Mouse (Mus musculus): Measurements from ENCODE around the gene Uba3.
A peak's percentile ranks its signal among the peaks of the same experiment; 100 is the strongest.

Uba3 gene

DNA sequence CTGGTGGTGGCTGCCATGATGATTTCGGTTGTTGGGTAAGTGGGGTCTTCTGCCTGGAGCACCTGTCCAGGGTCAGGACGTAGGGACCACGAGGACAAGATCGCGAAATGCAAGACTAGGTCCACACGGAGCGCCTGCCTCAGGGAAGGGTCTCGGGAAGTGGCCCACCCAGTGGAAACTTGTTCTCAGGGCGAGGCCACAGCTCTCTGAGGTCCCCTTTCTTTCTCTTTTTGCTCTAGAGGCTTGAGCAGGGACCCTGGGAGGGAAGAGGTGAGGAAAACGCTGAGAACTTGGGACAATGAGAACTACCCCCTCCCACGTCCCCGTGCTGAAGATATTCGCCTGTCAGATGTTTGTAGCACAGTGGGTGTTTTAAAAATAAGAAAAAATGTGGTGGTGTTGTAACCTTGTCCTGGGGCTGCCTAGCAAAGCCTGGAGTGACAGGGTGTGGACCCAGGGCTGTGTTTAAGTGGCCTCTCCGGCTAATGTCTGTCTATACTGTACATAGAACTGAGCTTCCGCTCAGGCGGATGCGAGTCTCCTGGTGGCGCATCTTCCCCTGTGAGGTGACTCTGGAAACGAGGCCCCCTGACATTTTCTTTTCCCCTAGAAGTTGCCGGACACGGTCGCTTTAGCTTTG is 5.6 kb upstream of the Uba3 start:
- DNase-seq (ENCODE audit: low read depth, low spot score), result peak; percentile 58

DNA sequence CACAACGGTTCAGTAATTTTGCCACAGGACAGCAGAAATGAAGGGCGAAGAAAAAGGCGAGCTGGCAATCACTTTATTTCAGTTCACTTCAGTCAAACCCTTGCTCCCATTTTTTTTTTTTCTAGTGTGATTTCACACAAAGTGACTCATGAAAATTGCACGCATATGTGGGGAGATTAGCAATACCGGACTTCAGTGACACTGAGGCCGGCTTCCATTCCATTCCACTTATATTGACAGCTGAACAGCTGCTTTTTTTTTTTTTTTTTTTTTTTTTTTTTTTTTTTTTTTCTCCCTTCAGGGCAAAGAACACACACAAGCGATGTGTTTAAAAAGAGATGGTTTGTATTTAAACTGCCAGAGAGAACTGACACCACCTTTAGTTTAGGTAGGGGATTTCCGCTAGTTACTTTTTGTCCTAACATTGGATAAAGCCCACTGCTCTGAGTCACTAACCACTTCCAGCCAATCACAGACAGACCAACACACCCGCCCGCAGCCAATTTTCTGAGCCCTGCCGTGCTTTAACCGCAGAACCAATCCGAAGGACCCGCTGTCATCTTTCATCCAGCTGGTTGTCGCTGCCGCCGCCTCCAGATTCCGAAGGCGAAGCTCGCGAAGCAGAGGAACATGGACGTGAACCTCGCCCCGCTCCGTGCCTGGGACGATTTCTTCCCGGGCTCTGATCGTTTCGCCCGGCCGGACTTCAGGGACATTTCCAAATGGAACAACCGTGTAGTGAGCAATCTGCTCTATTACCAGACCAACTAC is 4.9 kb upstream of the Uba3 start, which contains the start of gene Arl6ip5:
TSS of gene Arl6ip5 (plus strand) at position 499 of the 771 bp plus-strand sequence.
- peak; percentile 99 for DNase-seq (ENCODE audit: low read depth, low spot score)

DNA sequence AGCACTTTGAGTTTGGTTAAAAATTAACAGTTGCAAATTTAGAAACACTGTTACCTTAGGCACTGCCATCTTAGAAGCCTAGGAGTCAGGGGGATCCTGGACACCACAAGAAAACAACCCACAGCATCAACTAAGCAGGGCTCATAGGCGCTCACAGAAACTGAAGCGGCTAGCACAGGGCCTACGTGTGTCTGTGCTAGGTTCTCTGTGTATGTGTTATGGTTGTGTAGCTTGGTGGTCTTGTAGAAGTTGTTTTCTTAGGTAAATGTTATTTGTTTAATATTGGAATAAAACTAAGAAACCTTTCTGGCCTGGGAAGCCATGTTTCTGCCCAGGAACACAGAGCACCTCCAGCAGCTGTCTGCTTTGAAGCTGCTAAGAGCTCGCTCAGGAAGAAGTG is 4.3 kb upstream of the Uba3 start:
- DNase-seq (ENCODE audit: low read depth, low spot score), result no peak

DNA sequence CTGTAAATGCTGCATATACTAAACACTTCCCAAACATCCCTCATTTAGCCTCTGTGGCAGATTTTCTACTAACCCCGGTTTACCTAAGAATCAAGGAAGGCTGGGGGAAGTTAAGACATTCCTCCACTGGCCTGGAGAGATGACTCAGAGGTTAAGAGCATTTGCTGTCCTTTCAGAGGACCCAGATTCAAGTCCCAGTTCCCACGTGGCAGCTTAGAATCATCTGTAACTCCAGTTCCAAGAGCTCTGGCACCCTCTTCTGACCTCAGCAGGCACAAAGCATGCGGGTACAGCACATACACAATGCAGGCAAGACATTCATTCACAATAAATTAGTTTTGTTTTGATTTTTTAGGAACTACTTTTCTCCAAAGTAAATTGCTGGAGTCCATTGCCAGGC is 3.8 kb upstream of the Uba3 start:
- peak; percentile 79 for DNase-seq (ENCODE audit: low read depth, low spot score)

DNA sequence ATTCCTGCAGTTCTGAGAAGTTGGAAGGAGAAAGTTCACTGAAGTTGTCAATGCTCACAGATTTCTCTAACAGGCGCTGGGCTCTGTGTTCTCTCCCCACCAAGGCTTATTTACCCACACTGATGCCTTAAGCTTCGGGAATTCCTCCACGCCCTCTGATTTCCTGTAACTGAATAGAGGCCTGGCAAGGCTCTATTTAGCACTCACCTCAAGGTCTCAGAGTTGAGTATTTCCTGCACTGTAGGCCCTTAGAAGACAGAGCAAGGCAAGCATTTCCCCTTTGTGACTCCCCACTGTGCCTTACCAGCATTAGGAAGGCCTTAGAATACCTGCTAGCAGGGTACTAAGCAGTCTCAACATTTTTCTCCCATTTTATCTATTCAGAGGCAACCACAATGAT is 3.0 kb upstream of the Uba3 start:
- DNase-seq (ENCODE audit: low read depth, low spot score), result peak; percentile 27

DNA sequence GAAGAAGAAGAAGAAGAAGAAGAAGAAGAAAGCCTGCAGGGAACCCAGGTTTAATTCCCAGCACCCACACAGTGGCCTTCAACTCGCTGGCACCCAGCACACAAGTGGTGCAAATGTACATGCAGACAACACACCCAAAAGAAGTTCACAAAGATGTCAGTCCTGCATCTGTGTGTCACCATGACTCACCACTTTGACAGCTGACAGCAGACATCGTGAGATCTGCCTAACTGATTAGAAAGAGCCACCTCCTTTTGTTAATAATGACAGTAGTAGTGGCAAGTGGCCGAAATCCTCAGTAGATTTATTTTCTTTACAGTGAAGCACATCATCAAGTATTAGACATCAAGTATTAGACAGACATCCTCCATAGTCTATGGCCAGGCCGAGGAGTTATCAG is 1.6 kb upstream of the Uba3 start:
- peak; percentile 66 for DNase-seq (ENCODE audit: low read depth, low spot score)

DNA sequence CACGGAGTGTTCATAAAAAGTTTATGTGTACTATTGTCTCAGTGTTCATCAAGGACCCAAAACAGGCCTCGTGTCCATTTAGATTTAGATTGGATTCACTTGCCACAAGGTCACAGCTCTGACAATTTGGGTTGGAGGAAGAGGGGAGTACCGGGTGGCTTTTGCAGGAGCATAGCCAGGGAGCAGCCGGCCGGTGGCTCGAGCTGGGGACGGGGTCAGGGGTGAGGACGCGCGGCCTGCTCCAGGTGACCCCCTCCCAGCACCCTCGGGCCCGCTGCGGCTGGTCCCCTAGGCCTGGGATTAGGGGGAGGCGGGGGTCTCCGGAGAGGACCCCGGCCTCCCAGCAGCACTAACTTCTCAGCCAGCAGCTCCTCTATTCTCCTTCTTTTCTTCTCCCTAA is 495 bp downstream of the Uba3 start:
- peak; percentile 37 for DNase-seq (ENCODE audit: low read depth, low spot score)

DNA sequence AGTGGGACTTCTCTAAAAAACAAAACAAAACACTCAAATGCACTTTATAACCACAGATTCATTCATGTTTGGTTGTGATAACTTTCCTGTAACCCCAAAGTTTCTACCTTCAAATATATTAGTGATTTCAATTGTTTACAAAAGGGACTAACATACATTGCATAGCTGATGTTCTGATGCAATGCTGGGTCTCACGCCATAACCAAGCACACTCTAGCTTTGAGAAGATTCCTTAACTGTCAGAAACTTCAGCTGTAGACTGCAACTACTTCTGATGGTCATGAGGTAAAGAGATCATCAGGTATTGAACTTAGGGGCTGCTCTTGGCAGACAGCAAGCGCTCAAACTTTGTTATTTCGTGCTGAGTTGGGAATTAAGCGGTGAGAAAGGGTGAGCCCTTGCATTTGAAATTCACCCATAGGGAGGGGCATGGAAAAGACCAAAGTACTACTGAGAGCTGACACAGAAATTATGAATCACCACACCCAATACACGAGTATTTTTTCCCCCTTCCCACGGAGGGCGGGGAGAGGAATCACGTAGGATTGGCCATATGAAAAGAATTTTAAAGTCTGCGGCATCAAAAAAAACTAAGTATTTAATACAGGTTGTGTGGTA is 1.1 kb downstream of the Uba3 start:
- peak; percentile 61 for DNase-seq (ENCODE audit: low read depth, low spot score)

DNA sequence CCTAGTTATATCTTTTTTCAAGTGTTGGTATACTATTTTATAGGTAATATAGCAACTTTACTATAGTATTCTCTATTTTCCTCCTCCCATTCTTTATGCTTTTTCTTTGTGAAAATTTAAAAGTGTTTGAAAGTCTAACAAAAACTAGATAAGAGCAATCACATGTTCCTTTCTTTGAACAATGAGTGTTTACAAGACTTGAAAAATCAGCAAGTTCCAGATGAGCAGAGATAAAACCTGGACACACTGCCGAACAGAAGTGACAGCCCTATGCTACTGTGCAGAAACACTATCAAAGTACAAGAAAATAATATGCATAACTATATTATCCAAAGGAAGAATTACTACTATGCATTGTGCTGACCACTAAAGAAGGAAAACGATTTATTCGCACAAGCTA is 3.0 kb downstream of the Uba3 start:
- no peak for DNase-seq (ENCODE audit: low read depth, low spot score)

DNA sequence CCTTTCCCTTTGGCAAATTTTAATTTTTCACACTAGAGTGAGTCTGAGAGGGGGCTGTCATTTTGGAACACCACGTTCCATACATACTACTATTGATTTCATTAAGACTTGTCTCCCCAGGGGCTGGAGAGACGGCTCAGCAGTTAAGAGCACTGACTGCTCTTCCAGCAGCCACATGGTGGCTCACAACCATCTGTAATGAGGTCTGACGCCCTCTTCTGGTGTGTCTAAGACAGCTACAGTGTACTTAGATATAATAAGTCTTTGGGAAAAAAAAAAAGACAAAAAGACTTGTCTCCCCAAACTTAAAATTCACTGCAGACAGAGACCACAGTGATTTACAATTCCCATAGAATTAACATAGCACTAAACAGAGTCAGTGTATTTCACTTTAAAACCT is 5.0 kb downstream of the Uba3 start:
- DNase-seq (ENCODE audit: low read depth, low spot score), result no peak

DNA sequence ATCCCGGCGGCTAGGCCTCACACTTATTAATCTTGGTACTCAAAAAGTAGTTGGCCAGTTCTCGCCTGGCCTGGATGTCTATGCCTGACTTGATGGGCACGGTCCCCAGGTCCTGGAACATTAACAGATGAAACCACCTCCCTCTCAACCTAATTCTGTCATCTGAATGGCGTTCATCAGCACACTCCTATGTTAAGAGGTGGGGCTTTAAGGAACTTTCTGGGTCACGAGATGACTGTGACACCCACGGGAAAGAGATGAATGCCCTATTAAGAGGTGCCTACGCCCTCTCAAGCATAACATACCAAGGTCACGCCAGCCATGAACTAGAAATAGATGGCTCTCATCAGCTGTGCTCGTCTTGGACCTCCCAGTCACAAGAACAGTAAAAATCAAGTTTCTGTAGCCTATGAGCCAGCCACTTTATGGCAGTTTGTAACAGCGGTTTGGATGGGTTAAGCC is 26.0 kb downstream of the Uba3 start:
- DNase-seq (ENCODE audit: low read depth, low spot score), result peak; percentile 89

DNA sequence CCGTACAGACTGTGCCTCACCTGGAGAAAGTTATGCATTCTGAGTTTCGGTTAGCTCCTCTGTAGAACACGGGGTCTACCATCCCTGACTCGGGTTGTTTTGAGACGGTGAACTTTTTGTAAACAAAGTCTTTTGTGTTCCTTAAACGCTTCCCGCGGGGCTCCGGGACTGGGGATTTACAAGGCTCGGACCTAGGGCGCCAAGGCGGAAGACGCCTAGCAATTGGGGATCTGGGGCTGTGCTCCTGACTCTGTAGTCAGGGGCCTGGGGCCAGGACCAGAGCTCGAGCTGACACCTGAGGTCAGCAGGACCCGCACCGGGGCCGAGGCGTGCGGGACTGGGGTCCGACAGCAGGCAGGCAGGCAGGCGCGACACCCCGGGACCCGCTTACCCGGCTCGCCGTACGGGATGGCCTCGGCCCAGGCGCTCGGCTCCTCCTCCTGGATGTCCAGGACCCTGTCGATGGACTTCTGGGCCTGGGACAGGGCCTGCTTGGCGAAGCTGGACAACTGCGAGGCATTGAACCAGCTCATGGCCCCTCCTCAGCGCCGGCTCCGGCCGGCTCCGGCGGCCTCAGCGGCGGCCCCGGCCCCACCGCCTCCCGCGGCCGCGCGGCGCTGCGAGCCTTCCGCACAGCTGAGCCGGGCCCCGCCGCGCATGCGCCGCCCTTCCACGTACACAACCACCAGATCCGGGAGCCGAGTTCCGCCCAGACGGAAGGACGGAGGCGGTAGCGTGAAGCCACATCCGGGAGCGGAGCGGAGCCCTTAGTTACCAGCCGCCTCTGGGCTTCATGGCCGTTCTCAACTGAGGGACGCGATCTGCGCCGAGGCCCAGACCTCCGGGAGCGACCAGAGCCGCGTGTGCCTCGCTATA is 26.7 kb downstream of the Uba3 start, which contains the start of gene Tmf1:
TSS of gene Tmf1 (minus strand) at position 632 of the 876 bp plus-strand sequence.
- DNase-seq (ENCODE audit: low read depth, low spot score), result peak; percentile 97

DNA sequence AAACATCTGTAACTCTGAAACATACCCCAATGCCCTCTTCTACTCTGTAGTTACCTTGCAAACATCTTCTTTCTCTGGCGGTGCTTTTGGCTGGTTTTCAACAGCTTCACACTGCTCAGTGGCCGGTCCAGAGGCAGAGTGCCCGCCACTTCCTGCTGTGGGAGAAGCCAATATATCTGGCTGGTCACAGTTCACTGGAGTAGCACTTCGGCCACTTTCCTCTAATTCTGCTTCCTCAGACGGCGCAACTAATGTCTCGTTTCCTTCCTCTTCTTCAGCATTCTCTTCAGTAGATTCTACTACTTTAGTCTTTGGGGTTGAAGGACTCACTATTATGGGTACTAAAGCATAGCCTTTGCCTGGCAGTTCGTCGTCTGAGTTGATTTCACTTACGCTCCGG is 29.7 kb downstream of the Uba3 start:
- DNase-seq (ENCODE audit: low read depth, low spot score), result no peak

DNA sequence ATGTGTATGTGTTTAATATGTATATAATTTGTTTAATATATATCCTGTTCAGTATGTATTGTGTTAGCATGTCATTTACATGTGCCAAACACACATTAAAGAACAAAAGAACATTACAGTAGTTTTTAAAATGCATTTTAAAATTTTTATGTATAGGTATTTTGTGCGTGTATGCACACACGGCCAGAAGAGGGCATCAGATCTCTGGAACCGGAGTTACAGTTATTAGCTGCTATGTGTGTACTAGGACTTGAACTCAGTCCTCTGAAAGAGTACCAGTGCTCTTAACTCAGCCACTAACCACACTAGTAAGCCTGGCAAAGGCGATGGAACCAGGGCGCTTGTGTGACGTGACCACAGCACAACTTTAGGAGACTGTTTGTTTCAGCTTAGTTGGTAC is 55.3 kb downstream of the Uba3 start:
- peak; percentile 49 for DNase-seq (ENCODE audit: low read depth, low spot score)

DNA sequence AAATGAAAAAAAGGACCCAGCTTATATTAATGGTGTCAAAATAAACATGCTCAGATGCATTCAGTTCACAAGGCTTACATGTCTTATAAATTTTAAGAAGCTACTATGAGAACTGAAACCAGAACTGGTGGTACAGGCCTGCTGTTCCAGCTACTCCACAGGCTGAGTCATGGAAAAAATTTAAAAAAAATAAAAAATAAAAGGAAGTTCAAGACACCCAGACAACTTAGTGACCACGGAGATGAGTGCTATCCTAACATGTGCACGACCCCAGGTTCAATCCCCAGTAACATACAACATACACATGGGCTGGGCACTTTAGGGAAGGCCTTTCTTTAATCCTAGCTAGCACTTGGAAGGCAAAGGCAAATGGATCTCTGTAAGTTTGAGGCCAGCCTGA is 55.7 kb downstream of the Uba3 start:
- DNase-seq (ENCODE audit: low read depth, low spot score), result peak; percentile 52

DNA sequence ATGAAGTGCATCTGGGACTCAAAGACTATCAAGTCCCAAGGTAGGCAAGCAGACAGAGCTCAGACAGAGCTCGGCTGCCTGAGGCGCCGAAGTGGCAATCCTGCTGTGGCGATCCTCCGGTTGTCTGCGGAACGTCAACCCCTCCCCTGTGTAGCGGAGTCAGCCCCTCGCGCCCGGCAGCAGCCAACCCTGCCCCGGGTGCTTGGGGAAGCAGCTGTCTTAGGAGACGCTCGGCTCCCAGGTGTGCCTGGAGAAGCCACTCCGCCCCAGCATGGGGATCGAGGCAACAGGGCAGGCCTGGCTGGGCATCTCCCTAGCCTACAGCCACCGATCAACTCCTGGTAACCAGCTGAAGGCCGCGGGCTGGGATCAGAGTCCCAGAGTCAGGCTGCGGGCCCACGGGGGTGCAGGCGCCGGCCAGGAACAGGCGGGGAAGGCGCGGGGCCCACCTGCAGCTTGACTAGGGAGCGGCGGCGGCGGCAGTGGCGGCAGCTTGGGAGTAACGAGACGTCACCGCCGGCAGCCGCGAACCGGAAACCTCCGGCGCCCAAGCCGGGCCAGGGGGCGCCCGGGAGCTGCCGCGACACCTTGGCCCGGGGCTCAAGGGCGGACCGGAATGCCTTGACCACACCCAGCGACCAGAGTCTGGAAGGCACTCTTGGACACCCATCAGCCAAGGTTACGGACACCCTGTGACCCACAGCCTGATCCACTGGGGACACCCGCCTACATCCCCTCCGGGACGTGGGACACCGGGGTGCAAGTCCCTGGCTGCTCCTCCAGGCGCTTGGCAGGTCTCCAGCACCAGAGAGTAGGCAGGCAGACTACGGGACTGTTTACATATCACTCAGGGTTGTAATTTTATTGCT is 56.8 kb downstream of the Uba3 start, which contains the start of gene Eogt:
TSS of gene Eogt (minus strand) at position 800 of the 869 bp plus-strand sequence.
- peak; percentile 72 for DNase-seq (ENCODE audit: low read depth, low spot score)

DNA sequence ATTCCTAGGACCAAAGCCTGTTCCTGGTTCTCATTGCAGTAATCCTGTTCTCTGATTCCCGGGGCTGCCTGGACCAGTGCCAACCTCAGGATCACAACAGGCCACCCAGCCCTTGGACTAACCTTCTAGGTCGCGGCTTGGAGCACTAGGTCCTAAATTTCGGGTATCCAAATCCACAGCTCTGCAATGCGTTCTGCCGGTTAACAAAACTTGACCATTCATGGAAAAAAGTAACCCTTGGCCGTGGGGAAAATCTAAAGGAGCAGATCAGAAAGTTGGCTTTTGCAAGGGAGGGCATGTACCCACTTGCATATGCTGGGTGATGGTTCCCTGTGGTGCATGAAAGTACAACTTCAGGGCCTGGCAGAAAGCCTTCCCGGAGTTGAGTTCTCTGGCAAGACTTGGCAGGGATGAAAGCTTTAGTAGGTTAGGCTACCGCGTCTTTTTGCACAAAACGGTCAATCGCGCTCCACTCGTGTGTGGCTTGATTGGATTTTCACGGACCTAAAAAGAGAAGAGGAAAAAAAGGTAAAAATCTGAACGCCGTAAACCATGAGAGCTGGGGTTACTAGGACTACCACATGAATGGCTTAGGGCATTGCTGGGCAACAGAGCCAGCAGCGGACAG is 57.6 kb downstream of the Uba3 start:
- DNase-seq (ENCODE audit: low read depth, low spot score), result peak; percentile 56

DNA sequence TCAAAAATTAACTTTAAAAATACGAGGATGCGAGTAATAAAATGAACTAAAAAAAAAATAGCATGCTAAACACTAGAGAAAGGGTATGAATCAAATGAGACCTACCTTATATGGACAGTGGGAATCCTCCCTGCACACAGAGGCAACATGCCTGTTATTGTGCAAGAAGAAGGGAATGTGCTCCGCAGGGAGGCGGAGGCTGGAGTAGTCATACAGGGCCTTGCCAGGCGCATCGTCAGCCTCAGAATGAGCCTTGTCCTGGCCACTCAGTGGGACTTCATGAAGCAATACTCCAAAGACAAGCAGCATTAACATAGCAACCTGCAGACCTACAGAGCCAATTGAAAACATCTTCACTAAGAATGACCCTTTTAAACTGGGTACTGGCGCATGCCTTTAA is 60.3 kb downstream of the Uba3 start:
- peak; percentile 76 for DNase-seq (ENCODE audit: low read depth, low spot score)

DNA sequence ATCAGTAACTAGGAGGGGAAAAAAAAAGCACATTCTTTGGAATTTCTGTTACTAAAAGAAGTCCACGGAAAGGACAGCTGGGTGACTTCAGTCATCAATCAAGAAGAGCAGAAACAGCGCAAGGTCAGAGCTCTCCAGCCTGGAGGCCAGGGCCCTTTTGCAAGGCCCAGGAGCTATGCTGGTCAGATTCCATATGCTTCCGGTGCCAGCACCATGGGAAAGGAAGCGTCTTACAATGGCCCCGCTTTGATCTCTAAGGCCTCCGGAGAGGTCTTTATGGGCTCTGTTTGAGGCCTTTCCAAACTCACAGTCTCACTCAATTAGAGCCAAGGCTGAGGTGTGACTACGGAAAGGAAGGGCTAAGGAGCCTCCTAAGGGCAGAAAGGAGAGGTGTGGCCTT is 61.1 kb downstream of the Uba3 start:
- no peak for DNase-seq (ENCODE audit: low read depth, low spot score)

DNA sequence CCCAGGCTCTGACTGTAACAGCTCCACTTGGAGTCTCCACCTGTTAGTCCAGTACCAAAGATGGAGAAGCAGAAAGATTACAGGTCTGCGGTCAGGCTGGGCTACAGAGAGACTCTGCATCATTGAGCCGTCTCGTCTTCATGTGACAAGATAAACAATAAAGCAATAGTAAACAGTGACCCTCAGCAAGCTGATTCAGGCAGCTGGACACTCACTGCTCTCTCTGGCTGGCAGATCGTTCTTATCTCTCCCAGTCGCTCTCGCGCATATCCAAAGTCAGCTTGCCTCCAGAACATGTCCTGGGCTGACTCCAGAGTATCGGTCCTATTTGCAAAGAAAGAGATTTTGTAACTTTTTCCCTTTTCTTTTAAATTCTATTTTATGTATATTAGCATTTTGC is 62.8 kb downstream of the Uba3 start:
- DNase-seq (ENCODE audit: low read depth, low spot score), result no peak
